ENCODE assay signal across 36 mouse cellular contexts in the genomic region with DNA sequence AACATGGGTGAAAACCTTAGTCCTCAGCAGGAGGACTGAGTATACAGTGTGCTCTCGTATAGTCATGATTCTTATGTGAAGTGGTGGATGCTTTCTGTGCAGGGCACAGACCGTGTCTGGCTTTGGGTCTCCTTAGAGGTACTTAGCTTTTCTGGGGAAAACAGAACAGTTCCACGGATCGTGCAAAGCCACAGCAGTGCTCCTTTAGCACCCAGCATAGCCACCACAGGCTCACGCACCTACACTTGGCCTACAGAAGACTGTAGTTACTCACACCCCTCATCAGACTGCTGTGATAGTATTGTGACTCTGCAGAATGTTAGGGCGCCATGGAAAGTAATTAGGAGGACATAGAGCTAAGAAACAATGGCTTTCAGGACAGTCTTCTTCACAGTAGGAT.
"Had no signal": no experiment of that assay in that cellular context is flagged by ENCODE, and none has a peak within 500 bp of the region (broad histone marks: within the 10 kb centered on the region; RNA-seq: fewer than 3 reads in every experiment).

No protein-coding gene starts in this region.

- H3K27me3 ChIP-seq: heart, embryonic 12.5 days; heart, embryonic 13.5 days; heart, embryonic 15.5 days; hindbrain, embryonic 12.5 days; hindbrain, embryonic 13.5 days; hindbrain, embryonic 15.5 days; intestine, embryonic 15.5 days; kidney, embryonic 15.5 days had no signal

- DNase-seq: heart, postnatal 10 days; heart, postnatal 14 days; heart, postnatal 36 days; heart, postnatal 4 days; kidney, adult 11 months; kidney, adult 18-20 months; kidney, adult 2 months; kidney, adult 8-10 months; kidney, adult 9 months; kidney, postnatal 10 days; kidney, postnatal 14 days; kidney, postnatal 25 days; kidney, postnatal 36 days; kidney, postnatal 4 days; layer of hippocampus, adult 9-11 months; layer of hippocampus, postnatal 36 days had no signal

- H3K9me3 ChIP-seq: heart, embryonic 10.5 days; heart, embryonic 15.5 days; hindbrain, embryonic 10.5 days; hindbrain, embryonic 12.5 days; hindbrain, embryonic 15.5 days; intestine, embryonic 15.5 days had no signal

- H3K27ac ChIP-seq: heart, embryonic 10.5 days; heart, embryonic 13.5 days; heart, embryonic 15.5 days; hindbrain, embryonic 13.5 days; hindbrain, embryonic 14.5 days; hindbrain, embryonic 15.5 days; hindbrain, postnatal 0 days; intestine, embryonic 15.5 days; kidney, embryonic 15.5 days; kidney, postnatal 0 days; layer of hippocampus, adult 2 months; left cerebral cortex, adult 2 months had no signal

- ATAC-seq: hindbrain, embryonic 16.5 days; hindbrain, postnatal 0 days; inflammation-experienced regulatory T-cells, adult 6 months; intestine, embryonic 15.5 days; intestine, embryonic 16.5 days; intestine, postnatal 0 days had no signal

- H3K4me3 ChIP-seq: heart, embryonic 10.5 days; heart, embryonic 12.5 days; heart, embryonic 13.5 days; heart, embryonic 15.5 days; hindbrain, embryonic 10.5 days; hindbrain, embryonic 12.5 days; hindbrain, embryonic 13.5 days; hindbrain, embryonic 15.5 days; intestine, embryonic 15.5 days; kidney, embryonic 15.5 days; layer of hippocampus, adult 2 months; left cerebral cortex, adult 2 months had no signal

- H3K36me3 ChIP-seq: heart, embryonic 10.5 days; heart, embryonic 12.5 days; heart, embryonic 13.5 days; heart, embryonic 15.5 days; hindbrain, embryonic 10.5 days; hindbrain, embryonic 12.5 days; intestine, embryonic 15.5 days; kidney, embryonic 15.5 days had no signal

- H3K9ac ChIP-seq: heart, embryonic 12.5 days; heart, embryonic 13.5 days; heart, embryonic 15.5 days; hindbrain, embryonic 12.5 days; hindbrain, embryonic 13.5 days; hindbrain, embryonic 14.5 days; hindbrain, embryonic 15.5 days; intestine, embryonic 15.5 days; kidney, embryonic 15.5 days had no signal

- H3K4me2 ChIP-seq: heart, embryonic 11.5 days; heart, embryonic 12.5 days; heart, embryonic 13.5 days; heart, embryonic 15.5 days; hindbrain, embryonic 12.5 days; hindbrain, embryonic 13.5 days; hindbrain, embryonic 14.5 days; hindbrain, embryonic 15.5 days; intestine, embryonic 15.5 days; kidney, embryonic 15.5 days had no signal

- H3K4me1 ChIP-seq: heart, embryonic 12.5 days; heart, embryonic 13.5 days; heart, embryonic 15.5 days; hindbrain, embryonic 15.5 days; intestine, embryonic 15.5 days; kidney, embryonic 15.5 days had no signal
